Mouse (Mus musculus) heart, adult 2 months (tissue): ENCODE measurements around the gene Actn3. TPM values are rescaled to one million over a fixed set of nuclear protein-coding genes. Genes with fewer than 3 reads are reported as not detected.
A peak's percentile ranks its signal among the peaks of the same experiment; 100 is the strongest.
"Not testable (repeated sequence)": the region's sequence is repeated elsewhere in the genome, so short reads cannot be mapped to it uniquely, and the experiment has no call there.

Experiments used
- DNase-seq, 2 experiments: peaks; one replicate each; pipeline ENCODE4 v3.0.0; 2021
- H3K27ac ChIP-seq: fragments of 200-600 bp; 2 replicates; pipeline ENCODE4 v1.8.1; 2022
- H3K27me3 ChIP-seq: fragments of 200-500 bp; 2 replicates; pipeline ENCODE4 v1.6.1; 2012; ENCODE audit warnings: mild to moderate bottlenecking, low read length, inconsistent platforms, mixed read lengths; ENCODE audit not compliant: control insufficient read depth, insufficient read depth
- H3K36me3 ChIP-seq: fragments of 200-500 bp; 2 replicates; pipeline ENCODE4 v1.6.1; 2012; ENCODE audit warnings: low read length, inconsistent platforms; ENCODE audit not compliant: control insufficient read depth, insufficient read depth
- H3K4me1 ChIP-seq: fragments of 200-500 bp; 2 replicates; pipeline ENCODE4 v1.6.1; 2011; ENCODE audit warnings: low read length; ENCODE audit not compliant: control insufficient read depth, insufficient read depth
- H3K4me3 ChIP-seq: fragments of 200-600 bp; 2 replicates; pipeline ENCODE4 v1.8.1; 2022
- H3K79me2 ChIP-seq: fragments of 200-500 bp; replicated peaks from 2 replicates; pipeline ENCODE4 v1.6.1; 2012; ENCODE audit warnings: mild to moderate bottlenecking, inconsistent platforms, low read length, moderate library complexity, mixed read lengths; ENCODE audit not compliant: control insufficient read depth, insufficient read depth
- H3K9ac ChIP-seq: fragments of 200-500 bp; 2 replicates; pipeline ENCODE4 v1.6.1; 2012; ENCODE audit warnings: low read depth, mild to moderate bottlenecking, control low read depth, inconsistent platforms, low read length, mixed read lengths
- CTCF ChIP-seq: fragments of 200-600 bp; IDR thresholded peaks from 2 replicates; pipeline ENCODE4 v1.8.1; 2022; ENCODE audit warnings: antibody characterized with exemption, mild to moderate bottlenecking, moderate library complexity
- EP300 ChIP-seq: fragments of 200-500 bp; IDR thresholded peaks from 2 replicates; pipeline ENCODE4 v1.6.1; 2011; ENCODE audit warnings: low read depth, low read length, control low read depth; ENCODE audit not compliant: insufficient read depth
- POLR2A ChIP-seq: fragments of 200-500 bp; IDR thresholded peaks from 2 replicates; pipeline ENCODE4 v1.6.1; 2011; ENCODE audit warnings: mild to moderate bottlenecking, low read depth, low read length, control low read depth; ENCODE audit not compliant: insufficient read depth
- WGBS: fragments of 180-500 bp; shearing (Covaris S2); methylation state at CpG from one replicate; pipeline ENCODE4 v1.1.7; 2018; 5-methylcytosine and 5-hydroxymethylcytosine counted together
- intact Hi-C: fragments of 180-260 bp; cut with DNase I; formaldehyde crosslinking; loops from one replicate; pipeline ENCODE4 v1.15.1; 2025
- polyA plus RNA-seq: library from polyadenylated mRNA; depleted of rRNA; stranded (reverse); fragments of >200 nt; gene quantifications from 2 replicates; pipeline ENCODE4 v1.2.3, GENCODE M21; 2012
- total RNA-seq, 2 experiments: library from RNA; stranded (reverse); gene quantifications; 2 replicates each; pipeline ENCODE4 v1.2.3; 2021

The Actn3 gene
- total and polyA plus RNA-seq, 3 experiments, result 0.39 to 0.57 (median 0.39) TPM

- peak in 1 of 2 experiments; percentile 21 for DNase-seq
- H3K27ac ChIP-seq, result no peak overlapping the region
- 58% methylated on average over 10 of the region's 10 CpGs for WGBS
These were observed 12.1 kb upstream of the Actn3 start for GRCm38 (mm10) chr19:4889791-4890190.

GRCm38 (mm10) chr19:4883961-4884360, 6.3 kb upstream of the Actn3 start:
- H3K4me1 ChIP-seq, result no peaks in the 10 kb centered on the region
- no peak for DNase-seq
- WGBS, result 80% methylated on average over 4 of the region's 4 CpGs
- H3K36me3 ChIP-seq, result no peaks in the 10 kb centered on the region
- TF ChIP-seq POLR2A (no peak), EP300 (no peak), CTCF (no peak)
- H3K27me3 ChIP-seq, result no peaks in the 10 kb centered on the region
- H3K79me2 ChIP-seq, result no peaks in the 10 kb centered on the region
- H3K4me3 ChIP-seq, result no peak overlapping the region
- H3K9ac ChIP-seq, result no peak overlapping the region
- no peak overlapping the region for H3K27ac ChIP-seq
- intact Hi-C loops, result no loop called here

More at GRCm38 (mm10) chr19:4889791-4890190, 12.1 kb upstream of the Actn3 start:
- no peak overlapping the region for H3K4me3 ChIP-seq
- TF ChIP-seq POLR2A (no peak), EP300 (no peak), CTCF (no peak)
- H3K79me2 ChIP-seq, result no peaks in the 10 kb centered on the region
- no peaks in the 10 kb centered on the region for H3K27me3 ChIP-seq
- no peak overlapping the region for H3K9ac ChIP-seq
- intact Hi-C loops, result no loop called here
- H3K4me1 ChIP-seq, result no peaks in the 10 kb centered on the region
- no peaks in the 10 kb centered on the region for H3K36me3 ChIP-seq

- TF ChIP-seq EP300 (no peak), CTCF (no peak), POLR2A (no peak)
- no peak for DNase-seq
- no peaks in the 10 kb centered on the region for H3K27me3 ChIP-seq
- H3K79me2 ChIP-seq, result no peaks in the 10 kb centered on the region; the same call in 1 of the 2 replicates
- no peaks in the 10 kb centered on the region for H3K4me1 ChIP-seq
- no peaks in the 10 kb centered on the region for H3K36me3 ChIP-seq
- H3K9ac ChIP-seq, result no peak overlapping the region
- WGBS, result 67% methylated on average over 10 of the region's 10 CpGs
- no peak overlapping the region for H3K27ac ChIP-seq
- H3K4me3 ChIP-seq, result no peak overlapping the region
- intact Hi-C loops, result loop anchor here (2.0 kb wide), 1 partner anchor 25 kb away; the partner anchor contains the start of gene Ctsf
These were observed 1.6 kb upstream of the Actn3 start for GRCm38 (mm10) chr19:4879324-4879703.

GRCm38 (mm10) chr19:4878405-4879323, 955 bp upstream of the Actn3 start, which contains the start of gene Zdhhc24:
Zdhhc24 (plus strand) TSS chr19:4878668.
- H3K4me1 ChIP-seq, result no peaks in the 10 kb centered on the region
- no peaks in the 10 kb centered on the region for H3K27me3 ChIP-seq
- H3K27ac ChIP-seq, result peak within 1 kb of the TSS; percentile 66
- H3K9ac ChIP-seq, result peak within 1 kb of the TSS; percentile 88
- intact Hi-C loops, result loop anchor here (2.0 kb wide), 1 partner anchor 24 kb away; the partner anchor contains the start of gene Ctsf
- 1% methylated on average over 52 of the region's 52 CpGs for WGBS
- TF ChIP-seq EP300 (no peak), POLR2A (0 out of 2 replicates have a peak, but pooled peaks have one; percentile 34), CTCF (no peak)
- peak; percentile 95 to 98 for DNase-seq
- peak within 1 kb of the TSS; percentile 96 for H3K4me3 ChIP-seq
- H3K36me3 ChIP-seq, result no peaks in the 10 kb centered on the region
- H3K79me2 ChIP-seq, result no peaks in the 10 kb centered on the region; the same call in 1 of the 2 replicates

- 66% methylated on average over 3 of the region's 3 CpGs for WGBS
- Histone ChIP-seq H3K4me1 (no peaks in the 10 kb centered on the region), H3K9ac (no peak overlapping the region), H3K27me3 (no peaks in the 10 kb centered on the region), H3K79me2 (no peaks in the 10 kb centered on the region; the same call in 1 of the 2 replicates), H3K27ac (no peak overlapping the region), H3K36me3 (no peaks in the 10 kb centered on the region), H3K4me3 (no peak overlapping the region)
- no peak for DNase-seq
- intact Hi-C loops, result no loop called here
- no peak for TF ChIP-seq EP300
- TF ChIP-seq CTCF, result no peak
- TF ChIP-seq POLR2A, result no peak
These were observed 954 bp downstream of the Actn3 start for GRCm38 (mm10) chr19:4876755-4877154.

- no peaks in the 10 kb centered on the region for H3K4me1 ChIP-seq
- H3K4me3 ChIP-seq, result no peak overlapping the region
- no peaks in the 10 kb centered on the region; the same call in 1 of the 2 replicates for H3K79me2 ChIP-seq
- no peaks in the 10 kb centered on the region for H3K36me3 ChIP-seq
- WGBS, result 56% methylated on average over 4 of the region's 4 CpGs
- H3K9ac ChIP-seq, result no peak overlapping the region
- intact Hi-C loops, result no loop called here
- TF ChIP-seq EP300, result no peak
- no peak for TF ChIP-seq POLR2A
- TF ChIP-seq CTCF, result no peak
- H3K27me3 ChIP-seq, result no peaks in the 10 kb centered on the region
- no peak overlapping the region for H3K27ac ChIP-seq
- no peak for DNase-seq
These were observed 1.5 kb downstream of the Actn3 start for GRCm38 (mm10) chr19:4876241-4876640.

GRCm38 (mm10) chr19:4874613-4875012, 3.1 kb downstream of the Actn3 start:
- DNase-seq, H3K27me3 ChIP-seq, H3K27ac ChIP-seq, H3K79me2 ChIP-seq, H3K36me3 ChIP-seq, intact Hi-C loops, H3K4me1 ChIP-seq, H3K4me3 ChIP-seq, H3K9ac ChIP-seq: not testable (repeated sequence)
- 81% methylated on average over 1 of the region's 1 CpGs for WGBS
